Mouse (Mus musculus) right cerebral cortex, postnatal 4 days (tissue): ENCODE measurements at regions not wholly inside any gene's neighbourhood (a gene's known extent, or its start where the extent isn't known, plus 50 kb on each side); places are given as distances from the start of the nearest gene placed in this dataset.

Experiments used
- DNase-seq: peaks from one replicate; pipeline ENCODE4 v3.0.0-alpha.2; 2022

GRCm38 (mm10) chr2:84549626-84550025, 73.1 kb upstream of the Tfpi start:
- DNase-seq: no peak

DNA sequence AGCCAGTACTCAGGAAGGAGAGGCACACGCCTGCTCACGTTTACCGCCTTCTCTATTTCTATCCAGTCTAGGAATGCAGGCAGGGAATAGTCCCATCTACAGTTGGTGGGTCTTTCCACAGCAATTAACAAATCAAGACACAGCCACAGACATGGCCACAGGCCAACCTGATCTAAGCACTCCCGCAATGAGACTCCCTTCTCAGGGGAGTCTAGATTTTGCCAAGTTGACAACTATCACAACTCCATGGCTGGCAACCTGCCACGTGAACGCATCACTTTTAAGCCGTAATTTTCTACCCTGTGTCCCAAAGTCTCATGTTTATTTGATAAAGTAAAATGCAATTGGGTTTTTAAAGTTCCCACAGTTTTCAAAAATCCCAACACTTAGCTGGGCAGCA, 72.0 kb upstream of the Tfpi start:
- DNase-seq: peak; percentile 20

DNA sequence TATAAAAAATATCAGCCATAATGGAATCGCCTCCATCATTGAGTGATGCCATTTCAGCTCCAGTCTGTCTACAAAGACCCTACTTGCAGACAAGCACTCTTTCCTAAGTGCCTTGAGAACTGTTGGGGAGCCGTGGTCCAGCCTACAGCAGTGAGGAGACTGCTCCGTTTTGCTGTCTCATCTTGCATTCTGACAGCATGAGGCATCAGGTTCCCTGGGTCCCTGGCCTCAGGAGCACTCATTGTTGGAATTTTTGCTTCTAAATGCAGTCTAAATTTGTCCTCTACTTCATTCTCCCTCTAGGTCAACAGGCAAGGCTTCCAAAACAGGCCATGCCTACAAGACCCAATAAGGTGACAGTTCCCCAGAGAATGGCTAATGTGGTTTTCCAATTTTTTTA, 69.1 kb upstream of the Tfpi start:
- no peak for DNase-seq

DNA sequence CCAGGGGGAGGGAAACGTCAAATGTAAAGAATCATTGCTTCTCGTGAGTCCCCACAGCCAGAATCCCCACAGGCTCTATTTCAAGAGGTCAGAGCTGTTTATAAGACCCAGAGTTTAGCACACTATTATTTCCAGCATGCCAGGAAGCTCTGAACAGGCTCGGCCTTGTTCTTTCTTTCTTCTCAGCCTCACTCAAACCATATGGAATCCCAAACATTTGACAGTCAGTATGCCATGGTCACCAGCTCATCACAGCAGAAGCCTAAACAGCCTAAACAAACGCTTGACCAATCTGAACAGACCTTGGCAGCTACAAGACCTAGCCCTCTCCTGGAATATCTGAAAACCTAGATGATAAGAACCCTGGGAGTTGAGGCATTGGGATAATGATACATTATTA, 68.2 kb upstream of the Tfpi start:
- no peak for DNase-seq

- DNase-seq: no peak
Observed at GRCm38 (mm10) chr2:84544146-84544545, 67.6 kb upstream of the Tfpi start.

- no peak for DNase-seq
Observed at GRCm38 (mm10) chr2:84541440-84541839, 64.9 kb upstream of the Tfpi start.

DNA sequence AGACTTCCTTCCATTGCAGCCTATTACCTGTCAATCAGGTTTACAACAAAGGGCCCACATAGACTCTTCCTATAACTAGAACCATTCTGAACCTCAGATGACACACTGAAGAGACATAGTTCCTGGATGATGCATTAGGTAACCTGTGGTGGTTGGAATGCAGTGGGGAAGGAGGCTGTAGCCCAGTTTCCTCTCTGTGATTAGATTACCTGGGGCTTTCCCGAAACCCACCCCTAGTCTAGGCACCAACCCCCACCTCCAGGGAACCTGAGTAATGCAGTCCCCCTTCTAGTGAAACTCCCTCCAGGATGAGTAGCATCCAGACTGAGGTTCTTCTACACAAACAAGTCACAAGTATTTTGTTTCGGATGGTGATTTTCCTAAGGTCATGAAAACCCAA, 62.5 kb upstream of the Tfpi start:
- no peak for DNase-seq

- DNase-seq: no peak
Observed at GRCm38 (mm10) chr2:84537957-84538356, 61.4 kb upstream of the Tfpi start.

- no peak for DNase-seq
Observed at GRCm38 (mm10) chr2:84531215-84531614, 54.6 kb upstream of the Tfpi start.

GRCm38 (mm10) chr2:84528847-84529775, 52.5 kb upstream of the Tfpi start:
- DNase-seq: no peak
